Mouse (Mus musculus): ENCODE data around the gene Atp1b2. TPM values are rescaled to one million over a fixed set of nuclear protein-coding genes. Genes with fewer than 3 reads are reported as not detected.
A peak's percentile ranks its signal among the peaks of the same experiment; 100 is the strongest.

The Atp1b2 gene
- total RNA-seq, 2 experiments from 2014 or later = 395 to 416 TPM

- DNase-seq (ENCODE audit: extremely low spot score in 1 of 2, low spot score in 2 of 2) = no peak
These were observed 47.0 kb downstream of the Atp1b2 start for GRCm38 (mm10) chr11:69558756-69559155.

GRCm38 (mm10) chr11:69557381-69557958 lies 48.3 kb downstream of the Atp1b2 start:
- DNase-seq (ENCODE audit: extremely low spot score in 1 of 2, low spot score in 2 of 2) = peak in 1 of 2 experiments; percentile 76
- intact Hi-C loops (cut with DNase I) = no loop called here

More at GRCm38 (mm10) chr11:69558756-69559155, 47.0 kb downstream of the Atp1b2 start:
- intact Hi-C loops (cut with DNase I) = no loop called here

GRCm38 (mm10) chr11:69554539-69555140 lies 51.1 kb downstream of the Atp1b2 start:
- no peak for DNase-seq (ENCODE audit: extremely low spot score in 1 of 2, low spot score in 2 of 2)
- intact Hi-C loops (cut with DNase I) = no loop called here

GRCm38 (mm10) chr11:69553341-69553721 lies 52.4 kb downstream of the Atp1b2 start:
- intact Hi-C loops (cut with DNase I) = no loop called here
- DNase-seq (ENCODE audit: extremely low spot score in 1 of 2, low spot score in 2 of 2) = no peak

GRCm38 (mm10) chr11:69552622-69553340 lies 53.0 kb downstream of the Atp1b2 start:
- intact Hi-C loops (cut with DNase I) = no loop called here
- DNase-seq (ENCODE audit: extremely low spot score in 1 of 2, low spot score in 2 of 2) = peak; percentile 76 to 80

GRCm38 (mm10) chr11:69551310-69551709 lies 54.4 kb downstream of the Atp1b2 start:
- intact Hi-C loops (cut with DNase I) = no loop called here
- DNase-seq (ENCODE audit: extremely low spot score in 1 of 2, low spot score in 2 of 2) = no peak

Small RNA genes lying within 50 kb of the gene (microRNA-seq; reads per million reads assigned to microRNA genes)
- not detected for gene Mir467f

Other genes starting within 250 kb of the Atp1b2 start
- 100 to 1,000 TPM; 525 to 527 TPM for gene Chd3, start 236.5 kb downstream of the Atp1b2 start, total RNA-seq (2021)
- gene Naa38, start 210.5 kb downstream of the Atp1b2 start, total RNA-seq (2021) = 10 to 100 TPM; 84.2 to 85.7 TPM
- 10 to 100 TPM; 37.9 to 39.8 TPM for gene Cyb5d1, start 210.3 kb downstream of the Atp1b2 start, total RNA-seq (2021)
- 1 to 10 TPM; 2.8 to 3.0 TPM for gene Tmem88, start 207.7 kb downstream of the Atp1b2 start, total RNA-seq (2021)
- gene Kdm6b, start 192.3 kb downstream of the Atp1b2 start, total RNA-seq (2021) = 10 to 100 TPM; 42.7 to 43.9 TPM
- 1 to 10 TPM; 4.2 to 5.7 TPM for gene Dnah2, start 56.8 kb downstream of the Atp1b2 start, total RNA-seq (2021)
- gene Efnb3, start 45.7 kb downstream of the Atp1b2 start, total RNA-seq (2021) = 100 to 1,000 TPM; 147 to 154 TPM
- gene Wrap53, start 25.7 kb downstream of the Atp1b2 start, total RNA-seq (2021) = 1 to 10 TPM; 6.3 to 7.6 TPM
- gene Trp53, start 25.6 kb downstream of the Atp1b2 start, total RNA-seq (2021) = 10 to 100 TPM; 20.5 to 26.1 TPM
- not detected for gene Shbg, start 12.0 kb upstream of the Atp1b2 start, total RNA-seq (2021)
- 10 to 100 TPM; 12.7 to 15.2 TPM for gene Sat2, start 16.1 kb upstream of the Atp1b2 start, total RNA-seq (2021)
- 10 to 100 TPM; 92.0 to 99.4 TPM for gene Fxr2, start 27.0 kb upstream of the Atp1b2 start, total RNA-seq (2021)
- gene Sox15, start 49.4 kb upstream of the Atp1b2 start, total RNA-seq (2021) = not detected
- gene Mpdu1, start 56.7 kb upstream of the Atp1b2 start, total RNA-seq (2021) = 10 to 100 TPM; 87.3 to 95.6 TPM
- gene Cd68, start 60.2 kb upstream of the Atp1b2 start, total RNA-seq (2021) = 10 to 100 TPM; 11.6 to 12.2 TPM
- gene Eif4a1, start 66.5 kb upstream of the Atp1b2 start, total RNA-seq (2021) = 100 to 1,000 TPM; 455 to 466 TPM
- gene Senp3, start 76.1 kb upstream of the Atp1b2 start, total RNA-seq (2021) = 100 to 1,000 TPM in 1 of 2 experiments, 10 to 100 TPM in 1; 96.9 to 103 TPM
- 1 to 10 TPM in 1 of 2 experiments, under 1 TPM in 1; 0.39 to 1.6 TPM for gene Tnfsf13, start 79.8 kb upstream of the Atp1b2 start, total RNA-seq (2021)
- gene Tnfsf12, start 89.9 kb upstream of the Atp1b2 start, total RNA-seq (2021) = 1 to 10 TPM; 7.4 TPM
- gene Tnfsfm13, start 90.2 kb upstream of the Atp1b2 start, total RNA-seq (2021) = 1 to 10 TPM in 1 of 2 experiments, under 1 TPM in 1; 0.81 to 1.5 TPM
- gene Polr2a, start 152.7 kb upstream of the Atp1b2 start, total RNA-seq (2021) = 10 to 100 TPM; 52.1 to 52.9 TPM
- not detected for gene Slc35g3, start 156.0 kb upstream of the Atp1b2 start, total RNA-seq (2021)
- gene Zbtb4, start 160.0 kb upstream of the Atp1b2 start, total RNA-seq (2021) = 10 to 100 TPM; 57.1 to 67.6 TPM
- 1 to 10 TPM in 1 of 2 experiments, under 1 TPM in 1; 0.95 to 1.2 TPM for gene Chrnb1, start 190.0 kb upstream of the Atp1b2 start, total RNA-seq (2021)
- 10 to 100 TPM; 20.0 to 21.5 TPM for gene Fgf11, start 195.9 kb upstream of the Atp1b2 start, total RNA-seq (2021)
- gene Tmem102, start 199.7 kb upstream of the Atp1b2 start, total RNA-seq (2021) = not detected
- not detected for gene Gm39566, start 209.4 kb upstream of the Atp1b2 start, total RNA-seq (2021)
- not detected for gene Spem2, start 212.5 kb upstream of the Atp1b2 start, total RNA-seq (2021)
- under 1 TPM; 0.45 to 0.57 TPM for gene Spem1, start 216.2 kb upstream of the Atp1b2 start, total RNA-seq (2021)
- gene Nlgn2, start 231.8 kb upstream of the Atp1b2 start, total RNA-seq (2021) = 100 to 1,000 TPM; 268 to 274 TPM
- gene Tmem256, start 232.6 kb upstream of the Atp1b2 start, total RNA-seq (2021) = 100 to 1,000 TPM; 151 to 159 TPM
- 10 to 100 TPM; 28.4 to 32.2 TPM for gene Plscr3, start 240.4 kb upstream of the Atp1b2 start, total RNA-seq (2021)

Measured in left cerebral cortex, postnatal 10 days (tissue).